Mouse (Mus musculus) megakaryocyte, embryonic 14.5 days (primary cell): ENCODE data around the gene Pyroxd1.

Experiments used
- FLI1 ChIP-seq: IDR thresholded peaks from 2 replicates; pipeline ENCODE4 v1.6.1; 2012; ENCODE audit warnings: low read length, inconsistent platforms, mixed read lengths
- GATA1 ChIP-seq: IDR thresholded peaks from 3 replicates; pipeline ENCODE4 v1.6.1; 2012; ENCODE audit warnings: mixed read lengths, low read length, inconsistent platforms, borderline replicate concordance

DNA sequence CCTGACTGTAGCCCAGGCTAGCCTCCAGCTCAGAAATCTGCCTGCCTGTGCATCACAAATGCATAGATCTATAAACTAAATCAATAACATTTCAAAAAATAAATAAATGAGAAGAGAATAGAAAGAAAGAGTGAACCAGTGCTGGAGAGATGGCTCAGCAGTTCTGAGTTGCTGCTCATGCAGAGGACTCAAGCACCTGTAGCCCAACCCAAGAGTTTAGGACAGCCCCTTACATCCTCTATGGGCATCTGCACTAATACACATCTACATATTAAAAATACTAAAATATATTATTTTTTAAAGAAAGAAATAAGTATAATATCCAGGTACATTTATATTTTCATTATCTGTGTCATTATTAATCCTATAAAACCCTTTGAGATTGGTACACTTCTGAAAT, 40.4 kb upstream of the Pyroxd1 start:
- TF ChIP-seq GATA1 (no peak), FLI1 (no peak)
